Mouse (Mus musculus): ENCODE results near the gene Apob. TPM values are rescaled to one million over a fixed set of nuclear protein-coding genes. Genes with fewer than 3 reads are reported as not detected.

The Apob gene
- not detected for total RNA-seq (2018; cell fraction: chromatin; rRNA removed)
- not detected for total RNA-seq (2018; cell fraction: cytosol; rRNA removed)
- total RNA-seq (2018; cell fraction: nucleus; rRNA removed): not detected
- not detected in 3 replicates for polyA plus RNA-seq (2018)

- Histone ChIP-seq H3K4me3 (ENCODE audit: inconsistent target) (no peak within 1 kb of the TSS), H3K36me3 (ENCODE audit: inconsistent target) (no peaks in the 10 kb centered on the region), H3K27ac (no peak within 1 kb of the TSS), H3K79me2 (ENCODE audit: inconsistent target) (no peaks in the 10 kb centered on the region)
- 70% methylated on average over 20 of the region's 20 CpGs for WGBS (ENCODE audit: missing documents)
Observed at GRCm38 (mm10) chr12:7977466-7978189, at the start of gene Apob. Gene Apob, plus strand, starts transcription at chr12:7977648.

- H3K4me3 ChIP-seq (ENCODE audit: inconsistent target): no peak overlapping the region
- WGBS (ENCODE audit: missing documents): 77% methylated on average over 4 of the region's 4 CpGs
- no peaks in the 10 kb centered on the region for H3K79me2 ChIP-seq (ENCODE audit: inconsistent target)
- no peaks in the 10 kb centered on the region for H3K36me3 ChIP-seq (ENCODE audit: inconsistent target)
- no peak overlapping the region for H3K27ac ChIP-seq
Observed at GRCm38 (mm10) chr12:7932405-7932920, 45.0 kb upstream of the Apob start.

GRCm38 (mm10) chr12:7950098-7950745 is 27.2 kb upstream of the Apob start:
- Histone ChIP-seq H3K79me2 (ENCODE audit: inconsistent target) (no peaks in the 10 kb centered on the region), H3K4me3 (ENCODE audit: inconsistent target) (no peak overlapping the region), H3K36me3 (ENCODE audit: inconsistent target) (no peaks in the 10 kb centered on the region), H3K27ac (no peak overlapping the region)
- 77% methylated on average over 9 of the region's 9 CpGs for WGBS (ENCODE audit: missing documents)

DNA sequence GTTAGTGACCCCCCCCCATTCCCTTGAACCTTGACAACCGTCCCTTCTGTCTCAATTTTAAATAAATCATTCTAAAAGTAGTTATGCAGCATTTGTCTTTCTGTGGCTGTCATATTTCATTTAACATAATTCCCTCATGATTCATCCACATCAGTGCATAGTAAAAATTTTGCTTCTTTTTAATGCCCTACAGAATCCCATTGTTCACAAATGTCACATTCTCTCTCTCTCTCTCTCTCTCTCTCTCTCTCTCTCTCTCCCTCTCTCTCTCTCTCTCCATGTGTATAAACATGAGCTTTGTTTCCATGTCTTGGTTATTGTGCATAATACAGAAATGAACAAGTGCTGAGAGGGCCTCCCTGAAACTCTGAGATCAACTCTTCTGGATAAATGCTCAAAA is 18.6 kb upstream of the Apob start:
- no peaks in the 10 kb centered on the region for H3K79me2 ChIP-seq (ENCODE audit: inconsistent target)
- 100% methylated on average over 1 of the region's 1 CpGs for WGBS (ENCODE audit: missing documents)
- no peak overlapping the region for H3K27ac ChIP-seq
- H3K36me3 ChIP-seq (ENCODE audit: inconsistent target): no peaks in the 10 kb centered on the region
- H3K4me3 ChIP-seq (ENCODE audit: inconsistent target): no peak overlapping the region

DNA sequence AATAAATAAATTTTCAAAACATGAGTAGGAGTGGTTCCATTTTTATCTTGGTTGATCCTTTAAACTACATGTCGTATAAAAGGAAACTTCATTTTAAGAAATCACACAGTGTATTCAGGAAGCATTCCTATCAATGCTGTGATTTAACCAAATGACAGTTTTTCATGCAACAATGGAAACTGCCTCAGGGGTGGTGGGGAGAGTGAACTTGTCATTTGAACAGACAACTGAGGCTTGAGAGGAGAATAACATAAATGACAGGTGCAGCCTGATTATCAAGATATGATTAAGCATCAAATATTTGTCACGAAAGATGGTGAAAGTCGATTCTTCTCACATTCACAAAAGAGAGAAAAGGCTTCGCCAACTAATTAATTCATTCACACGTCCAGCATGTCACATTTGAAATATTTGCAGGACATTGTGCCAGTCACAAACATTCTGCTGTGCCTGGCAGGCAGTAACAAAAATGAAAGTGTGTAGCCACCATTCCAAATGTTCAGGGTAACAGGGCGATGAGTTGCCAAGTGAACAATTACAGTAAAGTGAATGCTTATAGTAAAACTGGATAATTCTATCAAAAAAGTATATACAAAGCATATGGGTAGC is 18.0 kb upstream of the Apob start:
- Histone ChIP-seq H3K4me3 (ENCODE audit: inconsistent target) (no peak overlapping the region), H3K27ac (no peak overlapping the region), H3K36me3 (ENCODE audit: inconsistent target) (no peaks in the 10 kb centered on the region), H3K79me2 (ENCODE audit: inconsistent target) (no peaks in the 10 kb centered on the region)
- WGBS (ENCODE audit: missing documents): 86% methylated on average over 6 of the region's 6 CpGs

GRCm38 (mm10) chr12:7962314-7962927 is 15.0 kb upstream of the Apob start:
- Histone ChIP-seq H3K4me3 (ENCODE audit: inconsistent target) (no peak overlapping the region), H3K36me3 (ENCODE audit: inconsistent target) (no peaks in the 10 kb centered on the region), H3K27ac (no peak overlapping the region), H3K79me2 (ENCODE audit: inconsistent target) (no peaks in the 10 kb centered on the region)
- WGBS (ENCODE audit: missing documents): 16% methylated on average over 5 of the region's 5 CpGs

DNA sequence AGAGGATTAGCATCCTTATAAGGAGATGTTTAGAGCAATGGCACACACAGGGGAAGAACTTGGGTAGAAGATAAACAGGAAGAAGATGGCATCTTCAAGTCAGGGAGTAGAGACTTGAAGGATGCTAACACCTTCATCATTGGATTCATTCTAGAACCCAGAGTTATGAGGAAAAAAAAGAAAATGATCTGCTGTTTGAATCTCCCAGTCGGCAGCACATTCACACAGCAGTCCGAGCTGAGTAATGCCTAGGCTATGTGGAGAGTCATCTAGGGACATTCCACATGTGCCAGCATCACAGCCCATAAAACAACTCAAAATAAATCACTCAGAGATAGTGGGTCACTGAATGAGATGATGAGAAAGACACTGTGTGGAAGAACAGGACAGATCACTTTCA is 10.2 kb upstream of the Apob start:
- Histone ChIP-seq H3K27ac (no peak overlapping the region), H3K79me2 (ENCODE audit: inconsistent target) (no peaks in the 10 kb centered on the region), H3K4me3 (ENCODE audit: inconsistent target) (no peak overlapping the region), H3K36me3 (ENCODE audit: inconsistent target) (no peaks in the 10 kb centered on the region)
- WGBS (ENCODE audit: missing documents): 97% methylated on average over 2 of the region's 2 CpGs

GRCm38 (mm10) chr12:7970301-7970700 is 7.1 kb upstream of the Apob start:
- Histone ChIP-seq H3K27ac (no peak overlapping the region), H3K4me3 (ENCODE audit: inconsistent target) (no peak overlapping the region), H3K79me2 (ENCODE audit: inconsistent target) (no peaks in the 10 kb centered on the region), H3K36me3 (ENCODE audit: inconsistent target) (no peaks in the 10 kb centered on the region)
- WGBS (ENCODE audit: missing documents): 71% methylated on average over 1 of the region's 2 CpGs

GRCm38 (mm10) chr12:7970817-7971216 is 6.6 kb upstream of the Apob start:
- WGBS (ENCODE audit: missing documents): 75% methylated on average over 2 of the region's 3 CpGs
- Histone ChIP-seq H3K4me3 (ENCODE audit: inconsistent target) (no peak overlapping the region), H3K36me3 (ENCODE audit: inconsistent target) (no peaks in the 10 kb centered on the region), H3K27ac (no peak overlapping the region), H3K79me2 (ENCODE audit: inconsistent target) (no peaks in the 10 kb centered on the region)

DNA sequence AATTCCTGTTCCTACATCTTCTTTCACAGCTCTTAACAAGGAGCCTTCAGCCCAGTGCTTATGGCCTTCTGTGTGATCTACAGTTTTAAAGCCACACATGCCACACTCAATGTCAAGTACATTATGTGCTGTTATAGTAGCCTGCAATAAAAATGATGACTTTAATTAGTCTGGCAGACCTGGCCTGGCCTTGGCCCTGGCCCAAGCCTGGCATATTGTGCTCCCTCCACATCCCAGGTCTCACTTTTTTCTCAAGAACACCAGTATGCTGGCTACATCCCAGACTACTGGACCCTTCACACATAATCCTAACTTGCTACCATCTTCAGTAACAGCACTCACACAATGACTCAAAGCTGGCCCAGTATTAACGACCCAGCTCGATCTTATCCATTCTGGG is 5.7 kb upstream of the Apob start:
- 89% methylated on average over 2 of the region's 2 CpGs for WGBS (ENCODE audit: missing documents)
- no peaks in the 10 kb centered on the region for H3K79me2 ChIP-seq (ENCODE audit: inconsistent target)
- H3K36me3 ChIP-seq (ENCODE audit: inconsistent target): no peaks in the 10 kb centered on the region
- no peak overlapping the region for H3K4me3 ChIP-seq (ENCODE audit: inconsistent target)
- no peak overlapping the region for H3K27ac ChIP-seq

- no peaks in the 10 kb centered on the region for H3K79me2 ChIP-seq (ENCODE audit: inconsistent target)
- H3K36me3 ChIP-seq (ENCODE audit: inconsistent target): no peaks in the 10 kb centered on the region
- H3K4me3 ChIP-seq (ENCODE audit: inconsistent target): no peak overlapping the region
- 74% methylated on average over 5 of the region's 5 CpGs for WGBS (ENCODE audit: missing documents)
- H3K27ac ChIP-seq: no peak overlapping the region
Observed at GRCm38 (mm10) chr12:7973773-7974322, 3.6 kb upstream of the Apob start.

DNA sequence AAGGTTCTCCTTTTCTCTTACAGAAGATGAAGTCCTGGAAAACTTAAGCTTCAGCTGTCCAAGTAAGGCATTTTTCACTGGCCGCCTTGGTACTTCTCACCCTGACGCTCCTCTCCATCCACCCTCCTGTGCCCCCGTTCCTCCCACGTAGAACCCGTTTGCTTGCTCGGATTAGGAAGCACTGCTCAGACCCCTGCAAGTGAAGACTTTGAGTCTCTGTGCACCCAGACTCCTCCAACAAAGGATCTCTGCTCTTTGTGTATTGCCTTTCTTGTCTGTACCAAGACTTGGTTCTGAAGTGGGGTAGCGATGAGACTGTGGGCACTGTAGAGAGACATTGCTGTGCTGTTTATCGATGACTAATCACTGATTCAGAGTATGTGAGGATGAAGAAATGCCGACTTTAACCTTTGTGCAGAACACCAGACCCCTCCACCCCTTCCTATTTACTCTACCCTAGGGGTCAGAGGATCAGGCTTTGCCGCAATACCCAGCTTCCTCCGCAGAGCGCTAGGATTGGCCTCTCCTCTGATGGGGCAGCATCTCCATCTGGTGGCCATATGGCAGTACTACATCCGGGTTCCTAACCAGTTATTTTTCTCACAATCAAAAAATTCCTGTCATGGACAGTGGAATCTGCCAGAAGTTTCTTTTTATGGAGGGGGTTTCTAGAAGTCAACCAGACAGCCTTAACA is 889 bp downstream of the Apob start:
- Histone ChIP-seq H3K36me3 (ENCODE audit: inconsistent target) (no peaks in the 10 kb centered on the region), H3K27ac (no peak overlapping the region), H3K4me3 (ENCODE audit: inconsistent target) (no peak overlapping the region), H3K79me2 (ENCODE audit: inconsistent target) (no peaks in the 10 kb centered on the region)
- WGBS (ENCODE audit: missing documents): 55% methylated on average over 13 of the region's 13 CpGs

DNA sequence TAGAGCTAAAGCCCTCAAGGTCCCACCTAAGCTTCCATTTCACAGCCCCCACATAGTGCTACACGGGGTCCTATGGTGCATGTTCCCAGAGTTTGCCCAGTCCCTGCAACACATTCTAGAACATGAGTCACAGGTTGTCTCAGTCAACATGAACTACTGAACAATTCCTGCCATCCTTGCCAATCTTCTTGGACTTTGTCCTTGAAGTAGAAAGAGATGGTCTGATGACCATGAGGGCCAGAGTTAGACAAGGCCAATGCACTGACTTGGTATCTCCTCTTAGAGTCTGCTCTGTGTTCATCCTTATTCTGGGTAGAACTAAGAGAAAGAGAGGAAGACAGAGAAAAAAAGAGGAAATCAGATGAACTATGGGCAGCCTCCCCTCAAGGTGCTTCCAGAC is 7.0 kb downstream of the Apob start:
- Histone ChIP-seq H3K27ac (no peak overlapping the region), H3K36me3 (ENCODE audit: inconsistent target) (no peaks in the 10 kb centered on the region), H3K79me2 (ENCODE audit: inconsistent target) (no peaks in the 10 kb centered on the region), H3K4me3 (ENCODE audit: inconsistent target) (no peak overlapping the region)
- WGBS (ENCODE audit: missing documents): 76% methylated on average over 1 of the region's 1 CpGs

DNA sequence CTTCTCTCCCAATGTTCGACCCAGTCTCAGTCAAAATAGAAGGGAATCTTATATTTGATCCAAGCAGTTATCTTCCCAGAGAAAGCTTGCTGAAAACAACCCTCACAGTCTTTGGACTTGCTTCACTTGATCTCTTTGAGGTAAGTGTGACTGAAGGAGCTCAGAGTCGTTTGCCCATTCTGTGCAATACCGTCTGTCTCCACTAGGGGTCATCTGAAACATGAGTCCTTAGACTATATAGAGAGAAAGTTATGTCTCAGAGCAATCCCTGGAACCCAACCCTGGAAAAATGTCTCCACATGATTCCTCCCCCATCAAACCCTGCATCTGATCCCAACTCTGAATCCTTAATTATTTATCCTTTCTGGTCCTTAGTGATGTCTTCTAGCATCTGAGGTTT is 13.4 kb downstream of the Apob start:
- Histone ChIP-seq H3K4me3 (ENCODE audit: inconsistent target) (no peak overlapping the region), H3K36me3 (ENCODE audit: inconsistent target) (no peaks in the 10 kb centered on the region), H3K79me2 (ENCODE audit: inconsistent target) (no peaks in the 10 kb centered on the region), H3K27ac (no peak overlapping the region)
- 9% methylated on average over 3 of the region's 3 CpGs for WGBS (ENCODE audit: missing documents)

Data from macrophage (primary cell).